Mouse (Mus musculus) heart, adult 11 months (tissue): ENCODE results near the gene Atpif1.
"Not testable (repeated sequence)": the region's sequence is repeated elsewhere in the genome, so short reads cannot be mapped to it uniquely, and the experiment has no call there.

Source experiments
- DNase-seq: peaks from one replicate; pipeline ENCODE4 v3.0.0; 2022

The Atpif1 gene

GRCm38 (mm10) chr4:132491057-132491456, 42.4 kb downstream of the Atpif1 start:
- DNase-seq = no peak

GRCm38 (mm10) chr4:132490273-132491010, 43.0 kb downstream of the Atpif1 start:
- DNase-seq = no peak

- no peak for DNase-seq
Measured at GRCm38 (mm10) chr4:132488976-132489375, 44.5 kb downstream of the Atpif1 start.

GRCm38 (mm10) chr4:132488521-132488920, 44.9 kb downstream of the Atpif1 start:
- no peak for DNase-seq

- DNase-seq = no peak
Measured at GRCm38 (mm10) chr4:132484820-132485219, 48.6 kb downstream of the Atpif1 start.

GRCm38 (mm10) chr4:132484231-132484630, 49.2 kb downstream of the Atpif1 start:
- DNase-seq = no peak

GRCm38 (mm10) chr4:132482956-132483608, 50.4 kb downstream of the Atpif1 start:
- peak; percentile 91 for DNase-seq

- DNase-seq = not testable (repeated sequence)
Measured at GRCm38 (mm10) chr4:132482104-132482503, 51.4 kb downstream of the Atpif1 start.
